Mouse (Mus musculus): ENCODE results near the gene Naxe.
A peak's percentile ranks its signal among the peaks of the same experiment; 100 is the strongest.

Naxe gene

GRCm38 (mm10) chr3:88057030-88057429 is 1.3 kb downstream of the Naxe start:
- no peak for DNase-seq (ENCODE audit: low spot score in 2 of 2)

- no peak for DNase-seq (ENCODE audit: low spot score in 2 of 2)
These were observed 8.8 kb downstream of the Naxe start for GRCm38 (mm10) chr3:88049532-88049931.

- peak; percentile 80 to 86 for DNase-seq (ENCODE audit: low spot score in 2 of 2)
These were observed 15.5 kb downstream of the Naxe start, which contains the start of gene Gpatch4 for GRCm38 (mm10) chr3:88042661-88043421. TSS of gene Gpatch4 (plus strand) at chr3:88043108.

- DNase-seq (ENCODE audit: low spot score in 2 of 2) = no peak
These were observed 22.6 kb downstream of the Naxe start for GRCm38 (mm10) chr3:88035561-88036293.

- DNase-seq (ENCODE audit: low spot score in 2 of 2) = no peak
These were observed 24.8 kb downstream of the Naxe start for GRCm38 (mm10) chr3:88033506-88033905.

GRCm38 (mm10) chr3:88030608-88031395 is 27.5 kb downstream of the Naxe start:
- no peak for DNase-seq (ENCODE audit: low spot score in 2 of 2)

GRCm38 (mm10) chr3:88027434-88028186 is 30.7 kb downstream of the Naxe start, which contains the start of gene Hapln2:
TSS of gene Hapln2 (minus strand) at chr3:88027583.
- DNase-seq (ENCODE audit: low spot score in 2 of 2) = no peak

GRCm38 (mm10) chr3:88026823-88027222 is 31.5 kb downstream of the Naxe start:
- DNase-seq (ENCODE audit: low spot score in 2 of 2) = no peak

- DNase-seq (ENCODE audit: low spot score in 2 of 2) = peak in 1 of 2 experiments; percentile 17
These were observed 34.9 kb downstream of the Naxe start for GRCm38 (mm10) chr3:88023192-88024074.

- peak; percentile 64 to 70 for DNase-seq (ENCODE audit: low spot score in 2 of 2)
These were observed 35.7 kb downstream of the Naxe start for GRCm38 (mm10) chr3:88022322-88023191.

GRCm38 (mm10) chr3:88010634-88011265 is 47.5 kb downstream of the Naxe start:
- DNase-seq (ENCODE audit: low spot score in 2 of 2) = peak in 1 of 2 experiments; percentile 54

All from natural killer cell, adult 2 months (primary cell).